Mouse (Mus musculus) stomach, embryonic 15.5 days (tissue): ENCODE data around the gene Tmem274. TPM values are rescaled to one million over a fixed set of nuclear protein-coding genes. Genes with fewer than 3 reads are reported as not detected.
A peak's percentile ranks its signal among the peaks of the same experiment; 100 is the strongest.
"Not testable (repeated sequence)": the region's sequence is repeated elsewhere in the genome, so short reads cannot be mapped to it uniquely, and the experiment has no call there.

ENCODE experiments used
- ATAC-seq: fragments of 200-750 bp; cut with Nextera tagmentation; 2 replicates; pipeline ENCODE4 v1.8.0; 2017; ENCODE audit warnings: low read depth, moderate number of reproducible peaks, moderate TSS enrichment; ENCODE audit not compliant: insufficient read depth, low FRiP score
- H3K27ac ChIP-seq: fragments of 300-500 bp; sonication (generic); 2 replicates; pipeline ENCODE4 v1.5.1; 2015; ENCODE audit warnings: mild to moderate bottlenecking, inconsistent platforms
- H3K27me3 ChIP-seq: fragments of 300-500 bp; sonication (generic); replicated peaks from 2 replicates; pipeline ENCODE4 v1.6.1; 2015; ENCODE audit warnings: inconsistent platforms
- H3K36me3 ChIP-seq: fragments of 300-500 bp; sonication (generic); 2 replicates; pipeline ENCODE4 v1.6.1; 2015; ENCODE audit warnings: inconsistent platforms
- H3K4me1 ChIP-seq: fragments of 300-500 bp; sonication (generic); 2 replicates; pipeline ENCODE4 v1.6.1; 2015; ENCODE audit warnings: inconsistent platforms
- H3K4me2 ChIP-seq: fragments of 300-500 bp; sonication (generic); 2 replicates; pipeline ENCODE4 v1.6.1; 2015; ENCODE audit warnings: mild to moderate bottlenecking, inconsistent platforms
- H3K4me3 ChIP-seq: fragments of 300-500 bp; sonication (generic); replicated peaks from 2 replicates; pipeline ENCODE4 v1.5.1; 2015; ENCODE audit warnings: inconsistent platforms
- H3K9ac ChIP-seq: fragments of 300-500 bp; sonication (generic); 2 replicates; pipeline ENCODE4 v1.6.1; 2015; ENCODE audit warnings: inconsistent platforms
- H3K9me3 ChIP-seq: fragments of 300-500 bp; sonication (generic); 2 replicates; pipeline ENCODE4 v1.6.1; 2016; ENCODE audit warnings: inconsistent platforms
- WGBS: fragments of 180-500 bp; shearing (Covaris S2); methylation state at CpG from one replicate; pipeline ENCODE4 v1.1.7; 2015; 5-methylcytosine and 5-hydroxymethylcytosine counted together
- polyA plus RNA-seq: library from polyadenylated mRNA; unstranded; fragments of >200 nt; fragmentation: Nextera tagmentation; extraction: Ambion mirVana; gene quantifications from 2 replicates; pipeline ENCODE4 v1.2.1, GENCODE M21; 2015

The Tmem274 gene
- polyA plus RNA-seq, 1 experiment from 2014 or later, result 0.23 TPM

GRCm38 (mm10) chr4:149454879-149455278, 22.3 kb upstream of the Tmem274 start, which contains the start of gene Rbp7:
TSS of gene Rbp7 (minus strand) at chr4:149454978.
- Histone ChIP-seq H3K4me3 (no peak within 1 kb of the TSS), H3K9ac (no peak within 1 kb of the TSS), H3K27me3 (no peaks in the 10 kb centered on the region), H3K9me3 (no peaks in the 10 kb centered on the region), H3K36me3 (no peaks in the 10 kb centered on the region), H3K4me2 (no peak within 1 kb of the TSS), H3K4me1 (no peaks in the 10 kb centered on the region), H3K27ac (no peak within 1 kb of the TSS)
- ATAC-seq, result no peak
- 41% methylated on average over 8 of the region's 8 CpGs for WGBS

- ATAC-seq, H3K4me3 ChIP-seq, H3K9ac ChIP-seq, H3K36me3 ChIP-seq, H3K4me1 ChIP-seq, H3K4me2 ChIP-seq, H3K27ac ChIP-seq, H3K9me3 ChIP-seq, H3K27me3 ChIP-seq: not testable (repeated sequence)
- 85% methylated on average over 27 of the region's 27 CpGs for WGBS
Measured at GRCm38 (mm10) chr4:149457163-149457562, 20.0 kb upstream of the Tmem274 start.

- ATAC-seq, result no peak
- no peaks in the 10 kb centered on the region for H3K27me3 ChIP-seq
- no peak overlapping the region for H3K27ac ChIP-seq
- H3K36me3 ChIP-seq, result no peaks in the 10 kb centered on the region
- WGBS, result 69% methylated on average over 6 of the region's 6 CpGs
- no peak overlapping the region for H3K4me3 ChIP-seq
- H3K4me1 ChIP-seq, result no peaks in the 10 kb centered on the region
- no peak overlapping the region for H3K9ac ChIP-seq
- H3K9me3 ChIP-seq, result no peaks in the 10 kb centered on the region
- H3K4me2 ChIP-seq, result no peak overlapping the region
Measured at GRCm38 (mm10) chr4:149457831-149458430, 19.2 kb upstream of the Tmem274 start.

- Histone ChIP-seq H3K4me3 (no peak overlapping the region), H3K27ac (no peak overlapping the region), H3K9ac (no peak overlapping the region), H3K4me2 (no peak overlapping the region), H3K9me3 (no peaks in the 10 kb centered on the region), H3K27me3 (no peaks in the 10 kb centered on the region), H3K36me3 (no peaks in the 10 kb centered on the region), H3K4me1 (no peaks in the 10 kb centered on the region)
- WGBS, result 60% methylated on average over 5 of the region's 5 CpGs
- no peak for ATAC-seq
Measured at GRCm38 (mm10) chr4:149458526-149458925, 18.7 kb upstream of the Tmem274 start.

- no peaks in the 10 kb centered on the region for H3K4me1 ChIP-seq
- H3K4me3 ChIP-seq, result no peak overlapping the region
- 71% methylated on average over 1 of the region's 1 CpGs for WGBS
- no peak overlapping the region for H3K9ac ChIP-seq
- no peak for ATAC-seq
- no peaks in the 10 kb centered on the region for H3K9me3 ChIP-seq
- no peak overlapping the region for H3K4me2 ChIP-seq
- H3K27ac ChIP-seq, result no peak overlapping the region
- H3K27me3 ChIP-seq, result no peaks in the 10 kb centered on the region
- no peaks in the 10 kb centered on the region for H3K36me3 ChIP-seq
Measured at GRCm38 (mm10) chr4:149459425-149459824, 17.8 kb upstream of the Tmem274 start.

GRCm38 (mm10) chr4:149460475-149460874, 16.7 kb upstream of the Tmem274 start:
- not testable (repeated sequence) for H3K4me3 ChIP-seq, H3K9me3 ChIP-seq, ATAC-seq, H3K9ac ChIP-seq, H3K36me3 ChIP-seq, H3K4me2 ChIP-seq, H3K27me3 ChIP-seq, H3K27ac ChIP-seq, H3K4me1 ChIP-seq
- WGBS, result 88% methylated on average over 2 of the region's 2 CpGs

- H3K9ac ChIP-seq, result no peak overlapping the region
- H3K9me3 ChIP-seq, result no peaks in the 10 kb centered on the region
- no peak overlapping the region for H3K4me3 ChIP-seq
- no peaks in the 10 kb centered on the region for H3K36me3 ChIP-seq
- ATAC-seq, result no peak
- H3K27ac ChIP-seq, result no peak overlapping the region
- H3K4me1 ChIP-seq, result no peaks in the 10 kb centered on the region
- no peaks in the 10 kb centered on the region for H3K27me3 ChIP-seq
- H3K4me2 ChIP-seq, result no peak overlapping the region
- WGBS, result 61% methylated on average over 5 of the region's 7 CpGs
Measured at GRCm38 (mm10) chr4:149461579-149462304, 15.4 kb upstream of the Tmem274 start.

GRCm38 (mm10) chr4:149462305-149462971, 14.7 kb upstream of the Tmem274 start:
- Histone ChIP-seq H3K4me2 (no peak overlapping the region), H3K4me1 (no peaks in the 10 kb centered on the region), H3K36me3 (no peaks in the 10 kb centered on the region), H3K9me3 (no peaks in the 10 kb centered on the region), H3K27ac (no peak overlapping the region), H3K4me3 (no peak overlapping the region), H3K9ac (no peak overlapping the region), H3K27me3 (no peaks in the 10 kb centered on the region)
- ATAC-seq, result no peak
- 64% methylated on average over 6 of the region's 6 CpGs for WGBS

- Histone ChIP-seq H3K4me1 (no peaks in the 10 kb centered on the region), H3K4me2 (no peak overlapping the region), H3K4me3 (no peak overlapping the region), H3K27me3 (no peaks in the 10 kb centered on the region), H3K36me3 (peaks cover 4% of the 10 kb centered on the region), H3K27ac (no peak overlapping the region), H3K9me3 (no peaks in the 10 kb centered on the region), H3K9ac (no peak overlapping the region)
- no peak for ATAC-seq
- WGBS, result 67% methylated on average over 6 of the region's 6 CpGs
Measured at GRCm38 (mm10) chr4:149463435-149463950, 13.7 kb upstream of the Tmem274 start.

- ATAC-seq, result no peak
- Histone ChIP-seq H3K9ac (no peak overlapping the region), H3K9me3 (no peaks in the 10 kb centered on the region), H3K36me3 (peaks cover 27% of the 10 kb centered on the region), H3K27me3 (no peaks in the 10 kb centered on the region), H3K4me3 (no peak overlapping the region), H3K4me1 (no peaks in the 10 kb centered on the region), H3K27ac (no peak overlapping the region), H3K4me2 (no peak overlapping the region)
- WGBS, result 88% methylated on average over 3 of the region's 3 CpGs
Measured at GRCm38 (mm10) chr4:149469557-149469956, 7.6 kb upstream of the Tmem274 start.

- no peak overlapping the region for H3K27ac ChIP-seq
- no peaks in the 10 kb centered on the region for H3K4me1 ChIP-seq
- H3K4me2 ChIP-seq, result no peak overlapping the region
- no peak for ATAC-seq
- no peaks in the 10 kb centered on the region for H3K9me3 ChIP-seq
- H3K9ac ChIP-seq, result no peak overlapping the region
- 66% methylated on average over 7 of the region's 7 CpGs for WGBS
- H3K36me3 ChIP-seq, result peaks cover 16% of the 10 kb centered on the region
- H3K27me3 ChIP-seq, result no peaks in the 10 kb centered on the region
- no peak overlapping the region for H3K4me3 ChIP-seq
Measured at GRCm38 (mm10) chr4:149475096-149475495, 2.1 kb upstream of the Tmem274 start.

- WGBS, result 52% methylated on average over 3 of the region's 3 CpGs
Measured at GRCm38 (mm10) chr4:149484566-149484965, 7.4 kb downstream of the Tmem274 start.

More at GRCm38 (mm10) chr4:149484566-149484965, 7.4 kb downstream of the Tmem274 start:
- no peak for ATAC-seq
- Histone ChIP-seq H3K9ac (peak overlapping the region; percentile 45; the same call in 1 of the 2 replicates), H3K4me3 (peak overlapping the region; percentile 65), H3K27ac (peak overlapping the region; percentile 52; the same call in 1 of the 2 replicates), H3K27me3 (no peaks in the 10 kb centered on the region), H3K4me1 (peaks cover 5% of the 10 kb centered on the region; the same call in 1 of the 2 replicates), H3K36me3 (peaks cover 6% of the 10 kb centered on the region; the same call in 1 of the 2 replicates), H3K9me3 (no peaks in the 10 kb centered on the region), H3K4me2 (peak overlapping the region; percentile 78)
